Mouse (Mus musculus) testis, adult 10 weeks (tissue): Measurements from ENCODE around the gene Phc2. TPM values are rescaled to one million over a fixed set of nuclear protein-coding genes. Genes with fewer than 3 reads are reported as not detected.

Experiments used
- polyA plus RNA-seq: library from polyadenylated mRNA; stranded (reverse); fragments of 350-450 nt; fragmentation: Illumina TruSeq; extraction: RNeasy Lipid Tissue Mini Kit (QIAGEN cat#74804); gene quantifications from one replicate; pipeline ENCODE4 v1.2.3, GENCODE M21; 2014; ENCODE audit warnings: low read depth, low replicate concordance

Gene Phc2
- 1.1 TPM for polyA plus RNA-seq

DNA sequence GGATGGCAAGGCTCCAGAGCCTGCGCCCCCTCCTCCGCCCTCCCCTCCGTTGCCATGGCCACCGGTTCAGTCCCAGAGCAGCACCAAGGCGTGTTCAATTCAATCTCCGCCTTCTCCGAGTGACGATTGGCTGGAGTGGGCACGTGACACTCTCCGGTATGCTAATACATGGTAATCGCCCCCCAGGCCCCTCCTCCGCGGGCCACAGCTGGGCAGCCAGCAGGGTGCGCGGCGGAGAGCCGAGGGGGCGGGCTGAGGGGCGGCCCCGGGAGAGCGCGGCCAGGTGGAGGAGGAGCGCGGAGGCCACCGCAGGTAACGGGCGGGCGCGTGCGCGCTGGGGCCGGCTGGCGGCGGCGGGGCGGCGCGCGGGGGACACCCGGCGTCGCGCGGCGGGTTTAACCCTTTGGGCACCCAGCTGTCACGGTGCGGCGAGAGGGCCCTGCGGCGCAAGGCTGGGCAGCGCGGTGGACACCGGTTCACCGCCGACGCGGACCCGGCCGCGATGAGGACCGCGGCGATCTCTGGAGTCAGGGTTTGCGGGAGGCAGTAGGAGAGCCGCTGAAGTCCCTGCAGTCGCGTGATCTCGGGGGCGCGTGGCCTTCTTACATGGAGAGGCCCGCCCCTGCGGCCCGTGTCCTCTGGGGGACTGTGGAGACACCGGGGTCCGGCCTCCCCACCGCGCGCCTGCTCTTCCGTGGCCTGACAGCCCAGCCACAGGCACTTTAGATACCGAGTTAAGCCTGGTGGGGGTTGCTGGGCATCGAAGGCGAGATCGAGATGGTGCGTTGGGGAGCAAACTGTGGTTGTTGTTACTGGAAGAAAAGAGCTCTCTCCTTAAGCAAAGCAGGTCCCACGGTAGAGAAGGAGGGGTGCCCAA, at the start of gene Phc2:
Gene Phc2, plus strand, starts transcription at position 198 of the 877 bp plus-strand sequence.

GRCm38 (mm10) chr4:128609925-128610402, 44.5 kb upstream of the Phc2 start, which contains the start of gene Zscan20:
Gene Zscan20 (minus strand): TSS chr4:128610098.

GRCm38 (mm10) chr4:128618246-128618911, 36.1 kb upstream of the Phc2 start, which contains the start of gene Tlr12:
Gene Tlr12 (minus strand): TSS chr4:128618619.

GRCm38 (mm10) chr4:128755064-128755463, 100.6 kb downstream of the Phc2 start, which contains the start of gene A3galt2:
Gene A3galt2 (plus strand): TSS chr4:128755364.

Other genes with a start within 250 kb of the Phc2 start
- 5.4 TPM for gene Zscan20, start 44.6 kb upstream of the Phc2 start, polyA plus RNA-seq
- gene Tlr12, start 36.1 kb upstream of the Phc2 start, polyA plus RNA-seq = not detected
- not detected for gene A3galt2, start 100.7 kb downstream of the Phc2 start, polyA plus RNA-seq
- 1.4 TPM for gene Zfp362, start 151.3 kb downstream of the Phc2 start, polyA plus RNA-seq
- gene Trim62, start 228.9 kb downstream of the Phc2 start, polyA plus RNA-seq = 1.9 TPM